Mouse (Mus musculus): ENCODE measurements around the gene Selplg.

The Selplg gene

GRCm38 (mm10) chr5:113832490-113832901 is at the start of gene Selplg:
Selplg (minus strand) TSS chr5:113832644.
- no peak for DNase-seq (ENCODE audit: low spot score in 2 of 2)

GRCm38 (mm10) chr5:113881136-113881535 is 48.7 kb upstream of the Selplg start:
- no peak for DNase-seq (ENCODE audit: low spot score in 2 of 2)

- no peak for DNase-seq (ENCODE audit: low spot score in 2 of 2)
These were observed 46.6 kb upstream of the Selplg start for GRCm38 (mm10) chr5:113878943-113879617.

- DNase-seq (ENCODE audit: low spot score in 2 of 2) = no peak
These were observed 45.1 kb upstream of the Selplg start for GRCm38 (mm10) chr5:113877565-113877964.

- DNase-seq (ENCODE audit: low spot score in 2 of 2) = no peak
These were observed 43.7 kb upstream of the Selplg start for GRCm38 (mm10) chr5:113876176-113876575.

- DNase-seq (ENCODE audit: low spot score in 2 of 2) = no peak
These were observed 43.2 kb upstream of the Selplg start for GRCm38 (mm10) chr5:113875625-113876024.

GRCm38 (mm10) chr5:113874063-113875024 is 41.9 kb upstream of the Selplg start:
- DNase-seq (ENCODE audit: low spot score in 2 of 2) = no peak

GRCm38 (mm10) chr5:113872936-113873912 is 40.8 kb upstream of the Selplg start:
- peak; percentile 53 to 57 for DNase-seq (ENCODE audit: low spot score in 2 of 2)

- peak in 1 of 2 experiments; percentile 50 for DNase-seq (ENCODE audit: low spot score in 2 of 2)
These were observed 39.6 kb upstream of the Selplg start for GRCm38 (mm10) chr5:113871903-113872548.

GRCm38 (mm10) chr5:113870393-113871040 is 38.1 kb upstream of the Selplg start:
- no peak for DNase-seq (ENCODE audit: low spot score in 2 of 2)

GRCm38 (mm10) chr5:113869132-113869531 is 36.7 kb upstream of the Selplg start:
- DNase-seq (ENCODE audit: low spot score in 2 of 2) = no peak

- no peak for DNase-seq (ENCODE audit: low spot score in 2 of 2)
These were observed 32.5 kb upstream of the Selplg start for GRCm38 (mm10) chr5:113864992-113865391.

- DNase-seq (ENCODE audit: low spot score in 2 of 2) = no peak
These were observed 31.6 kb upstream of the Selplg start for GRCm38 (mm10) chr5:113863994-113864393.

GRCm38 (mm10) chr5:113862418-113862817 is 30.0 kb upstream of the Selplg start:
- DNase-seq (ENCODE audit: low spot score in 2 of 2) = peak in 1 of 2 experiments; percentile 53

- DNase-seq (ENCODE audit: low spot score in 2 of 2) = no peak
These were observed 28.9 kb upstream of the Selplg start for GRCm38 (mm10) chr5:113861294-113861693.

- DNase-seq (ENCODE audit: low spot score in 2 of 2) = no peak
These were observed 26.5 kb upstream of the Selplg start for GRCm38 (mm10) chr5:113858971-113859370.

GRCm38 (mm10) chr5:113858550-113858949 is 26.1 kb upstream of the Selplg start:
- no peak for DNase-seq (ENCODE audit: low spot score in 2 of 2)

GRCm38 (mm10) chr5:113857631-113858030 is 25.2 kb upstream of the Selplg start:
- no peak for DNase-seq (ENCODE audit: low spot score in 2 of 2)

GRCm38 (mm10) chr5:113856631-113857030 is 24.2 kb upstream of the Selplg start:
- no peak for DNase-seq (ENCODE audit: low spot score in 2 of 2)

GRCm38 (mm10) chr5:113855696-113856095 is 23.3 kb upstream of the Selplg start:
- DNase-seq (ENCODE audit: low spot score in 2 of 2) = no peak
